13 mouse cellular contexts compared by ENCODE assay signal in genomic region chr4:137015476-137015856, GRCm38 (mm10). TPM values are rescaled to one million over a fixed set of nuclear protein-coding genes. Genes with fewer than 3 reads are reported as not detected.
"Had no signal": no experiment of that assay in that cellular context is flagged by ENCODE, and none has a peak within 500 bp of the region (broad histone marks: within the 10 kb centered on the region; RNA-seq: fewer than 3 reads in every experiment).

No protein-coding gene starts in this region.

- H3K4me3 ChIP-seq: left cerebral cortex, adult 2 months; limb, embryonic 10.5 days; midbrain, embryonic 15.5 days had no signal

- H3K36me3 ChIP-seq: midbrain, embryonic 15.5 days had no signal

- H3K9me3 ChIP-seq: limb, embryonic 10.5 days; midbrain, embryonic 15.5 days had no signal

- H3K27ac ChIP-seq: left cerebral cortex, adult 2 months; limb, embryonic 10.5 days had no signal

- H3K27me3 ChIP-seq: midbrain, embryonic 15.5 days had no signal

- DNase-seq: kidney, adult 8-10 months; kidney, postnatal 25 days; lung, adult 2 months; lung, postnatal 4 days; right cerebral cortex, postnatal 14 days; thymus, postnatal 36 days had no signal

- H3K9ac ChIP-seq: midbrain, embryonic 15.5 days had no signal

- ATAC-seq: intestine, postnatal 0 days; lung, postnatal 0 days; midbrain, embryonic 15.5 days had no signal

- H3K4me2 ChIP-seq: liver, embryonic 11.5 days; midbrain, embryonic 15.5 days had no signal

RNA-seq across cellular contexts. Expression of gene Epha8, which starts 58.9 kb away (rescaled TPM):
- total RNA-seq: megakaryocyte, adult 5-6 weeks had no signal
